Comparison of ENCODE assay signal across 16 mouse cellular contexts in the genomic region with DNA sequence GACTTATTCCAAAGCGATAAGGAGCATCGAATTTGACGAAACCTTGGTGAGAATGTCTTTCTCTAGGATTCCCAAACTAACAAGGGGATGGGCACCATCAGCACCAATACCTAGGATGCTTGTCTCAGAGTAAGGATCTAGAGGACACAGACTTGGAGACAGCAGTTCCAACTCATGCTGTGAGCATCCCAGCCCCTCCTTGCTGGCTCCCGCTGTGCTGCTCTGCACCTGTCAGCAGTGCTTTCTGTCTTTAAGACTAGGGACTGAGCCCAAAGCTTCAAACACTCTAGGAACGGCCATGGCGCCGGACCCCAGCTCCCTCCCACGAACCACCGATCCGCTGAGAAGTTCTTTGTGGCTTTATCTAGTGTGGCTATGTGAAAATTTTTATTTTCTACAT.
A peak's percentile ranks its signal among the peaks of the same experiment; 100 is the strongest.
DNase-seq lines count a peak whose midpoint lies in the region; ATAC-seq lines count a peak whose summit lies in the region.
"Had no signal": no experiment of that assay in that cellular context is flagged by ENCODE, and none has a peak within 500 bp of the region (broad histone marks: within the 10 kb centered on the region; RNA-seq: fewer than 3 reads in every experiment).

No protein-coding gene starts in this region.

- ATAC-seq in cerebellum, adult (ENCODE audit: insufficient number of reproducible peaks, low FRiP score, low TSS enrichment): 0 out of 2 replicates have a peak, but pooled peaks have one; percentile 9
- ATAC-seq: CD4-positive, CD25-positive, alpha-beta regulatory T cell, adult 4 months; forebrain, postnatal 0 days; intestine, embryonic 16.5 days; Patski had no signal

- intact Hi-C loops in left cerebral cortex, postnatal 36 days (cut with DNase I): no loop called here

- no peak for DNase-seq in cerebellum, adult 9-11 months
- peak; percentile 50 to 56 for DNase-seq in cerebellum, postnatal 14 days
- DNase-seq in cerebellum, postnatal 4 days (ENCODE audit: low spot score in 2 of 2): no peak
- DNase-seq in cerebellum, postnatal 36 days: peak; percentile 37 to 38
- no peak for DNase-seq in left cerebral cortex, postnatal 36 days (ENCODE audit: low spot score in 2 of 2)
- DNase-seq in c-Kit-positive CD71-positive TER-119-positive erythroid progenitor cells, embryonic 14.5 days (ENCODE audit: low spot score): no peak
- DNase-seq: adrenal gland, adult 8-10 months; adrenal gland, postnatal 36 days; B cell, adult 2 months; forebrain, postnatal 0 days; gastrocnemius, postnatal 14 days; kidney, adult 2 months had no signal

Comparison
In these comparisons a context has a peak if more than half of its experiments do, and no peak if none do; other contexts are left out.
1. DNase-seq: peak in cerebellum, postnatal 14 days (2 of 2) and cerebellum, postnatal 36 days (2 of 2); none in cerebellum, adult 9-11 months (single experiment), cerebellum, postnatal 4 days (0 of 2), left cerebral cortex, postnatal 36 days (0 of 2) and c-Kit-positive CD71-positive TER-119-positive erythroid progenitor cells, embryonic 14.5 days (single experiment).